Mouse (Mus musculus) right cerebral cortex, adult 18-20 months (tissue): ENCODE measurements at regions not wholly inside any gene's neighbourhood (a gene's known extent, or its start where the extent isn't known, plus 50 kb on each side); places are given as distances from the start of the nearest gene placed in this dataset.

ENCODE experiments used
- DNase-seq: peaks from one replicate; pipeline ENCODE4 v3.0.0; 2022; ENCODE audit warnings: mixed read lengths

DNA sequence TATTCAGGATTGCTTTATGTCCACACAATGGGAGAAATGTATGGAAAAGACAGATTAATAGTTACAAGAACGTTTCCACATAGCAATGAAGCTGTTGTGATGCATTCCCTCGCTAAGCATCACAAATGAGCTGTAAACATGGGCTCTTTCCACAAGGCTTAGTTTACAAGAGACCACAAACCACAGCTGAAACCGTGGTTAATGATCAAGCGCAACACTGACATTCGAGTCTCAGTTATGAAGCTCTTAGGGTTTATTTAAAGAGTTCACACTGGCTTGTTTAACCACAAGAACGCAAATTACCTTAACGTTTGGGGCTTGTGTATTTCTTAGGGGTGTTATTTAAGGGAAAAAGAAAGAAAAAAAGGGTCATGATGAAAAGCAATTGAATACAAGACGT is 727.3 kb upstream of the Frg1 start:
- no peak for DNase-seq

DNA sequence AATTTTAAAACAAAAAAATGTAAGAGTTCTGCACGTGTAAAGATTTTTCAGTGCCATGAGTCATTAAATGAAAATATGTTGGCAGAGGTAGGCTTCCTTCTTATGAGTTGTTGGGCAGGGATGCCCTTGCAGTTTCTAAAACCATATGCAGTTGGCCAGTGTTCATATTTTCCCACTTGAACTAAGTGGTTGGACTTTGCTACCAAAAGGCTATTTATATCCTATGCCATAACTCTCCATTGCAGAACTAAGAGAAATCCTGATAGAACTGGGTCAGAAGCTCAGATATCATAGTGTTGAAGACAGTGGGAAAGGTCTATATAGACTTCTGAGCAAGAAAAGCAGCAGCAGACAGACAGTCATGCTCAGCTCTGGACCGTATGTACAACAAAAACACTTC is 690.7 kb upstream of the Frg1 start:
- no peak for DNase-seq

DNA sequence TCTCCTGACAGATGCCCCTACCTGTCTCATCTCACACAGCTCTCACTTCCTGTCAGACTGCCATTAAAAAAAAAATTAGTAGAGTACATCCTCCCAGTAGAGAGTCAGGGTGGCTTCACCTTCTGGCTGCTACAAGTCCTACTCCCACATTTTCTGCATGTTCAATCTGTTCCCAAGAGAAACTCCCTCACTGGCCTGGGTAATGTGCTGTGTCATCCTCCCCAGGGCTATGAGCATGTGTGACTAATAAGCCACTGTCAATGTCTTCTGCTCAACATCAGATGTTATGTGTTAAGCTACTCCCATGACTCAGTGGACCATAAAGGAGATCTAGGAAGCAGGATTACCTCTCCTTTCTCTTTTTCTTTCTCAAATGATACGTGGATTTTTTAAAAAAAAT is 652.4 kb upstream of the Frg1 start:
- DNase-seq = peak; percentile 3

DNA sequence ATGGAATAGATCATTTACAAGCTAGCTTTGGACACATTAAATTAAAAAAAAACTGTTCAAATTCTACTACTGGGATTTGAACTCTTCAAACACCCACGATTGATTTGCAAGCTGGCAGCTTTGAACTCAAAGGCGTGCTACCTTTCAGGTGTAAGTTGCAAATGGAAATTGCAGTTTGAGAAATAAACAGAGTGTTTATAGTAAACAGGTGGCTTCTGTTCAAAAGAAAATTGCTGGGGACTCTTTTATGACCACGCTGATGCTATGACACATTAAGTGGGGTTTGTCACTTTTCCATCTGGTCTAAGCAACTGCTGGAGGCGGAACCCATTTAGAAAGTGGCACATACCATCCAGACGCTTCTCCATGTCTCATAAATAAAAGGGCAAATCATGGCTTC is 626.7 kb upstream of the Frg1 start:
- DNase-seq = no peak

DNA sequence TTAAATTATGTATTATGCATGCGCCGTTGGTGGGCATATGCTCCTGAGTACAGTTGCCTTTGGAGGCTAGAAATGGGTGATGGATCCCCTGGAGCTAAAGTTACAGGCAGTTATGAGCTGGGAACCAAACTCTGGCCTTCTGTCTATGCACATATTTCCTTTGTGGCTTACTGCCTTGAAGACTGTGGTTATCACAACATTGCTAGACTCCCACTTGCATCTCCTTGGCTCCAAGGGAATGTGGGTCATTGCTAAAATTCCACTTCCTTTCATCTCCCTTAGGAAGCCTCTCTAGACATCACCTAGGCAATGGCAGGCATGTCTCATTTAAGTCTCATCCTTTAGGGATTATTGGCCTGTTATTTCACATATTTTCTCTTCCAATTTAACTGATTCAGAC is 622.4 kb upstream of the Frg1 start:
- peak; percentile 12 for DNase-seq

DNA sequence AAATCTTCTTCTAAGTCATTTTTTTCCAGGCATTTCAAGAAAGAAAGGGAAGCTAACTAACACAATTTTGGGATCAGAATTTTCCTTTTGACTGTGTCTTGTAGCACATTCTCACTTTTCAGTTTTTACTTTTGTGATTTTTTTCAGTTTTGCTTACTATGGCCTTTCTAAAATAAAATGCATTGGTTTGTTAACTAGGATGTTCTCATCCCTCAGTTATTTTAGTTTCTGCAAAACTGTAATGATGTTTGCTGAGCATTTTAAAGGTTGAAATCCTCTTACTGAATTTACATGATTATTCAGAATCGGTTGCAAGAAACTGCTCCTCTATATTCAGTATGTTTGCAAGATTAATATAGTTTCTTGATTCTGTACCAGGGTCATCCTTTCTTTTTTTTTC is 610.1 kb upstream of the Frg1 start:
- DNase-seq = no peak

DNA sequence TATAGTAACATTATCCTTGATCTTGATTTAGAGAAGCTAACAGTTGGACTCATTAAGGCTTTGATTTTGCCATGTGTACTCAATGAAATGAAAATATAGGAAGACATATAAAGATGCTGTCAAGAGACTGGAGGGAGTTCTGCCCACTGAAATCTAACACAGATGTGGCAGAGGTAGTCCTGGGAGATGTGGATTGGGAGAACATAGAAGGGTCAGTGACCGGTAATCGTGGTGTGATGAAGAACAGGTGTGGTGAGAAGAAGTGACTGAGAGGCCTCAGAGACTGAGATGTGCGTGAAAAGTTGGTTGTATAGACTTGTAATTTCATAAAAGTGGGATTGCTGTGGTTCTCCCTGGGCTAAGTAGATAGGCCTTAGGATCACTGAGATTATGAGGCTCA is 600.9 kb upstream of the Frg1 start:
- DNase-seq = no peak

DNA sequence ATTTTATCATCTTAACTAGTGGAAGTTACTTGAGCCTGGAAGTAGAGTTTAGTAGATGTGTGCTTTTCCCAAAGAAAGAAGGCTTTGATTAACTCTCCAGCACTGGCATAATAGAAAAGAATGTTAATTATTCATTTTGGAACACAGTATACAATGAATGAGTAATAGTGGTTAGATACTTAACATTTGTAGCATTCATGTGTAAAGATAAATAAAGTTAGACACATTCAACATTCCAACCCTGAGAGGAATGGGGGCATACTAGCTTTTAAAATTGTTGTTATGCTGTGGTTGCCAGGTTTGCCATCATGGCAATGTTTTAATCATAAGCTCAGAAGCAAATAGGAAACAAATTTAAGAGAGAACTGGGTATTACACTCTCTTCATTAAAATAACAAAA is 586.3 kb upstream of the Frg1 start:
- DNase-seq = no peak

DNA sequence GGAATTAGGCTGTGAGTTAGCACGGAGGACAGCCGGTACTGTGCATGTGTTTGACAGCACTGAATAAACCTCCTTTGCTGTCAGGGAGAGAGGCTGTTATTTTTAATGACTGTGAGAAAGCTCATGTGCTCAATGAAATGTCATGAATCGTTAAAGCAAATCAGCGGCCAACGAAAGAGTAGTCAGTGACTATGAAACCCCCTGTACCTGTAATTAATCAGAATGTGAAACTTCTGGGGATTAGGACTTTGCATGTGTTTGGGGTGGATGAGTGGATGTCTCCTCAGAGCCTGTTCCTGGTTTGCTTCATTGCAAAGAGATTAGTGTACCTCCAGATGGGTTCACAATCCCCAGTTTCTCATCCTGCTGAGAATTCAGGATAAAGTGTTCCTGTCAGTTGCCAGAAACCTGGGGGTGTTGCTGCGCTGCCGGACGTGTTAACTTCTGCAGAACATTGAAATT is 572.2 kb upstream of the Frg1 start:
- peak; percentile 79 for DNase-seq

DNA sequence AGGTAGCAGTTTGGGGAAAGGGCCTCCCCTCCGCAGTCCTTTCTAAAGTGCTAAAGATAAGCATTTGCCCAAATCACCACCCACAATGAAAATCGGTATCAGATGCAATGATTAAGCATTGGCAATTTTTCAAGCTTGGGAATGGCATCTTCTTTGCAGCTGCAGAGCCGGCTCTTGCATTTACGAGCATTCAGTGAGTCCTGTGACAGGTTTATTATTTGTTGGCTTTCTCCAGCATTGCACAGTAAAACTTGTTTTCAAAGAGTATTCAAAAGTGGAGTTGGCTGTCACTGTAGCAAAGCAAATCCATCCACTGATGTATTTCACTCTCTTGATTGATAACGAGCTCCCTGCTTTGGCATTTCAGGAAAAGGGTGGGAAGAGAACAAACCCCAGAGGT is 571.3 kb upstream of the Frg1 start:
- no peak for DNase-seq

DNA sequence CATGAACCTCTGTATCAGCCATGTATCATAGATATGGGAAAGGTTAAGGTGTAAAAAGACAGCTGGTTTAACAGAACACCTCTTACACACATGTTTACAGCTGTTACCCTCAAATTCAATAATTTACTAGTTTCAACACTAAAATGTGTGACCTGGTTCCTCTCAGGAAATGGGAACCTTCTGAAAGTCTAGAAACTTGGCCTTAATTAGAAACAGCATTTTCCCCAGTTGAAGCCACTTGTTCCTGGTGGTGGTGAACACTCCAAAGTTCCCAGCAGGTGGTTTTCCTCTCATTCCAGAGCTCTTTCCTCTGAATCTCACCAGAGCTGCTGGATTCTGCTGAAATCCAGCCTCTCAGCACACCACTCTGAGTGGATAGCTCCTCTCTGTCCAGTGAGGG is 570.5 kb upstream of the Frg1 start:
- no peak for DNase-seq

DNA sequence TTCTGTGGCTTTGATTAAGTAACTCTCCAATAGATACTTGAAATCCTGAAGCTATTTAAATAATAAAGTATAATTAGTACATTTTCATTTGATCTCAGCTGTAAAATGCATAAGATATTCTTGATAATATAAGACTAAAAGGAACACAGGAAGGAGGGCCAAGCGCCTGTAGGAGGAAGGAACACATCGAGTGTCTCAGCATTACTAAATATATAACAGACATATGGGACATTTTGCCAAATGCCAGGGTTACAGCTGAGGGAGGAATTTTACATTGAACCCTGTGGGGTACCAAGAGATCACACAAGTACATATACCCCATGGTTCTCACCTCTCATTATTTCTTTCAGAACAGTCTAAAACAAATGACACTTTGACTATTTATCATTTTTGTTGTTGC is 555.5 kb upstream of the Frg1 start:
- peak; percentile 35 for DNase-seq

DNA sequence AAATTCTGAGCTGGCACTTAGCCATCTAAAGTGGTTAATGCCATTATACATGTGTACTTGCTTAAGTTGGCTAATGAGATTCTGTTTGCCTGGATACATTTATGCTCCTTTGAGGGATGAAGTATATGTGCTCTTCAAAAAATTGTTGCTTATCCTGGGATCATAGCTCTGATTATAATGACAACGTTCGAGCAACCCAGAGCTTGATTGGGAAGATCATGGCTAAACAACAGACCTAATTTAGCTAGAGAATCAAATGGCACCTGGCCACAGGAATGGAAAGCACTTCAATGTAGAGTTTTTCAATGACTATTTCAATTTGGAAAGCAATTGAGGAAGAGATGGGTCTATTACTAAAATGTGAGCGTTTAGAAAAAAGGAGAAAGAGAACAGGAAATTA is 553.7 kb upstream of the Frg1 start:
- no peak for DNase-seq

DNA sequence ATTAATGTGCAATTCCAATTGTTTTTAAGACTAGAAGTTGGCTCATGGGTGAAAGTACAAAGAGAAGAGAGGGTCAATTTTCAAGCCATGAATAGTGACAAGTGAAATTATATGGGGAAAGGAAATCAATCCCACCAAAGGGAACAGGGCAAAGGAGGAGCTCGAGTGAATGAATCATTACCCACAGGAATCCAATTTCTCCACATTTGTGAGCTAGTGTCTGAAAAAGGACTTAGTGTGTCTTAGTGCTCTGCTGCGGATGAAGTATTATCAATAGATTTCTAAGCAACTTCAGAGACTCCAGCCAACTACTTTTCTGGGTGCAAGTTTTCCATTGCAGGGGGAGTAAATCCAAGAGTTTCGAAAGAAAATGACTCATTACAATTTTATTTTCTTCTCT is 552.5 kb upstream of the Frg1 start:
- DNase-seq = no peak

DNA sequence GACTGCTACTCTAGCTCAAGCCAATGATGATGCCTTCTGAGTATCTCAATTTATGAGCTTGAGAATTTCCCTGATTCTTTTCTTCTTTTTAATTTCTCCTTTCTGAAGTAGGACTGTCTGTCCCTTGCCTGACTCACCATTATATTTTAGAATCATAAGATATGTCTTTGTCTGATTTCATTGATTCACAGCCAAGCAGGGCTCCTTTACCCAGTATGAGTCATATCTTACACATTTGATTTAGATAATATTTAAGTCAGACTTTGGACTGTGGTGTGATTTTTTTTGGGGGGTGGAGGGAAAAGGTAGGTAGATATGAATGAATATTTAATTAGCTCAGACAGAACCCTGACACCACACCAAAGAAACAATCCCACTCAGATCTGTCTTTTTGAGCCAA is 547.2 kb upstream of the Frg1 start:
- peak; percentile 41 for DNase-seq

DNA sequence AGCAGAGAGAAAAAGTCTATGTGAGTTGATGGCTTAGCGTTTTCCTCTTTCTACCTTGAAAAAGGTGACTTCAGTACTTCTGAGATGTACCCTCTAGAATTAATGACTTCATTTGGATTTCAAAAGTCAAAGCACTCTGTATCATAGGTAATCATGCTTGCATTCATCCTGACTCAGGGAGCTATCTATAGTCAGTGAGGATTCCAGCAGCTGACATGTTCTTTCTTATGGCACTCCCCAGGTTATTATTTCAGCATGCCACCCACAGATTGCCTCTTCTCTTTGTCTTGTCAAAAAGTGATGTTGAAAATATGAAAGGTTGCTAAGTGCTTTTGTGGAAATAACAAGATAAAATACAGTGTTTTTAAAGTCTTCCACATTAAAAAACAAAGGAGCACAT is 540.0 kb upstream of the Frg1 start:
- DNase-seq = peak; percentile 19

DNA sequence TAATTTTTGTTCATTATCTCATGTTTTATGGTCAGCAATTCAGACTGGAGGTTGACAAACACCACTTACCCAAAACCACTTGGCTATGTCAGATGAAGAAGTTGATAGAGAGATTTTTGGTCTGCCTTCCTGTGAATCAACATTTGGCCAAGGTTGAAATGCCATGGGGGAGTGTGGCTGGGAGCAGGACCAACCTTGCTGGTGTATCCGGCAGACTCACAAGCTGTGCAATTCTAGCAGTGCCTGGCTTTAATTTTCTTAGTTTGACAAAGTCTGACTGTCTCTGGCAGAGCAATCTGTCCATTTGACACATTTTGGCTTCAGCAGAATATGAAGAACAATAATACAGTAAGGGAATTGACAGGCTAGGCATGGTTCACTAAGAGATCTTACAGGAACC is 533.9 kb upstream of the Frg1 start:
- DNase-seq = no peak

DNA sequence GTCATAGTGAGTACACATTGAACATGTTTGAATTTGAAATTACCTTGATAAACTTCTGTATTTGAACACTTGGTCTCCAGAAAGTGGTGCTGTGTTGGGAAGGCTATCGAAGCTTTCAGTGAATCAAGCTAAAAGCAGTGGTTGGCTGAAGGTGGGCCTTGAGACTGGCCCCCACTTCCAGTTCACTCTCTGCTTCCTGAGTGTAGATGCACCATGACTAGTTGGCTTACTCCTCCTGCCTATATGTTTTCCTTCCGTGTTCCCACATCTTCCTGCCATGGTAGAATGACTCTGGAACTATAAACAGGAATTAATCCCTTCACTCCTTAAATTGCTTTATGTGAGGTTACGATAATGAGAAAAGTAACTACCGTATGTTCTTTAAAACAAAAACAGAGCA is 522.4 kb upstream of the Frg1 start:
- no peak for DNase-seq

DNA sequence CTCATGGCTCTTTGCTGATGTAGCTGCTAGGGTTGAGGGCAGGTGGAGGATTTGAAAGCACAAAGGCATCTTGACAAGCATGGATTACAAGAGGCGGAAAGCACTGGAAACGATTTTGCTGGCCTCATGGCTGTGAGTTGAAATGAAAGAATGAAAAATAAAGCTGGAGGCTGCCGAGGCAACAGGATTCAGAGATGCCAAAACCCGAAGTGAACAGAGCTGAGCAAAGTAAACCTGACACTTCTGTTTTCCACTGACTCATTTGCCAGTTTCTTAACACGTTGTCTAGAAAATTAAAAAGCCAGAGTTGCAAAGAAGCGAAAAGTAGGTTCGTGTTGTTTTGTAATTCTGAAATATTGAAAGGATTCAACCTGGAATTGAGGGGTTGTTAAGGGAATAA is 504.2 kb upstream of the Frg1 start:
- peak; percentile 28 for DNase-seq

DNA sequence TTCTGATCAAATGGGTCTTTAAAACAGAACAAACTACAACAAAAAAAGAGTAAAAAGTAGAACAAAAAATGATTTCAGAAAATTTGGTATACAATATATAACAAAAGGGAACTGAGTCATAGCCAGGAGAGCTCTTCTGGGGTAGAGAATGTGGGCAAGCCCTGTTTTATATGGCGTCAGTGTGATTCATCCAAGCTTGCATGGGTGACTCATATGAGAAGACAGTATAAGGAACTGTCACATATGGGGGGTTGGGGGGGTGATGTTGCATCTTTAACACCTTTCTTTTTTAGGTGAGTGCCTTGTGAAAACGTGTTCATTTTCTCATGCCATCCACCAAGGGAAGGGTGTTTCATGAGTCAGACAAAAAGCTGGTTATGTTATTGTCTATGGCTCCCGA is 503.7 kb upstream of the Frg1 start:
- peak; percentile 49 for DNase-seq

DNA sequence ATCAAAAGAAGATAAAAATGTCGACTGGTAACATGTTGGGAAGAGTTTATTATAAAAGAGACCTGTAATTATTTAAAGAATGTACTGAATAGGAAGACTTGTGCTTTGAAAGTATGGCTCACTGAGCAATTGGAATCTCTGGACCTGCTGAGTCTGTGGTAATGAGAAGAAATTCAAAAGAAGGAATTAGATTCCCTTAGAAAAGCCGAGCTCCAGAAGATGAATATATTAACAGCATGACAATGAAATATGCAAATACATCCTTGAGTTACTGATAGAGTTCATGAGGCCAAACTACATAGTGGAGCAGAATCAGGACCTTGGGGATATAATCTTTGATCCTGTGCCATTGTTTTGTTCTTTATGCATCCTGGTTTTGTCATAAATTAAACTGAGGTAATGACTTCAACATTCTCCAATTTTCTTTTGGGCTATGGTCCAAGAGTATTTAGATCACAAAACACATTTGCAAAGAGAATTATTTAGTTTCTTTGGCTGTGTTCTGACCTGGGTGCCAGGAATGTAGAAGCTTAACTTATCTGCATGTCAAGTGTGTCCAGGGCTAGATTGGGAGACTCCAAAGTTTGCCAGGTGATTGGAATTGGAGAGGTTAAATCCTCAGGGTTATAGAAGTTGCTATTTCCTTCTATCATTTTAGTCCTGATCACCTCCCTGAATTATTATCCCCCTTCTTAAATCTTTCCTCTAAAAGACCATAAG is 461.3 kb upstream of the Frg1 start:
- DNase-seq = no peak

DNA sequence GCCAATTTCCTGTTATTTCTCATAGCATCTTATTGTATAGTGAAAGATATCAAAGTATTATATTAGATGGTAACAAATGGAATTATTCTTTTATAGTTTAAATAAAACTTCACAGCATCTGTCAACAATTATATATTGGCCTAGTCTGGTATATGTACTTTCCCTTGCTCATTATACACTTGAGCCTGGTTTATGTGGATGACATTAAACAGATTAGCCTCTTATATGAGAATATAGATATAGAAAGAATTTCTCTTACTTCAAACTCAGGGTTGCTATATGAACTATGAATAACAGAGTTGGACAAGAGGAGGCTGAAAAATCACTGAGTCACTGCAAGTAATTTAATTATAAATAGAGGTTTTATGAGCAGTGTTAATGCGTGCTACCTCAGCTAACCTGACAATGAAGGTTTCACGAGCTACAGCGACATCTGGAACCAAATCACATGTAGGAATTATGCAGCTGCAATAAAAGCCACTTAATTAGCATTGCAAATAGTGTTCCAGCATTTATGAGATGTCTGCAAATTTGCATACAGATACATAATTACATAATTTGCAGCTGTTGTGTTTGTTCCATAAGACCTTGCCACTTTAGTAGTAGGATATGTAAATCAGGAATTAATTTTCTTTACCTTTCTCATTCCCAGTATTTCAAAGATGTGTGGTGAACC is 452.9 kb upstream of the Frg1 start:
- DNase-seq = no peak

DNA sequence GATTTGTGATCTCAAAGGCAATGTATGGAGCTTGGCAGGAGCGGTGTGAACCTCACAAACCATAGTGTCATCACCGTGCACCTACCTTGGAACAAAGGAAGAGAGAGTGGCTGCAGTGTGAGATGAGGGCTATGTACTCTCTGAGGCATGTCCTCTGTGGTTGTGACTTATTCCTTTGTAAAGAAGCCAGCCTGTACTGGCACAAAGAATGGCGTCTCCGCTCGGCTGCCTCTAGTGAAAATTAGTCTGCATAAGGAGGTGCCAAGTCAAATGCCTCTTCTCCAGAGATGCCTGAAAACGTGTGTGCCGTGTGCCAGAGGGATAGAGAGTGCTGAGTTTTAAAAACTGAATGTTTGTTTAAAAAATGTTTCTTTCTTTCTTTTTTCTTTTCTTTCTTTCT is 444.0 kb upstream of the Frg1 start:
- no peak for DNase-seq

DNA sequence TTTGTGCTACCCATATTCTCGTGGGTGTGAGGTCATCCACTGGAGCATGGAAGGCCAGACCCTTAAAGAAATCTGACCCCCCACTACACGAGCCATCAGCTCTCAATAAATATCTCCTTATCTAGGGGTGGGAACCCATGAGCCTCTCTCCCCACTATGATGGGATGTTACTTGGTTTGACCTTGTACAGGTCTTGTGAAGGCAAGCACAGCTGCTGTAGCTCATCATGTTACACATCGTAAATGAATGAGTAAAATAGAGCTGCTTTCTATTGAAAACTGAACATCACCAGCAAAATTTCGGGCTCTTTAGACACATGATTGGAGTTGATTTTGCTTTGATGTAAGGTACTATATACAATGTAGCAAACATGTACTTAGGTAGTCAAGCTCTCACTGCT is 414.8 kb upstream of the Frg1 start:
- no peak for DNase-seq

DNA sequence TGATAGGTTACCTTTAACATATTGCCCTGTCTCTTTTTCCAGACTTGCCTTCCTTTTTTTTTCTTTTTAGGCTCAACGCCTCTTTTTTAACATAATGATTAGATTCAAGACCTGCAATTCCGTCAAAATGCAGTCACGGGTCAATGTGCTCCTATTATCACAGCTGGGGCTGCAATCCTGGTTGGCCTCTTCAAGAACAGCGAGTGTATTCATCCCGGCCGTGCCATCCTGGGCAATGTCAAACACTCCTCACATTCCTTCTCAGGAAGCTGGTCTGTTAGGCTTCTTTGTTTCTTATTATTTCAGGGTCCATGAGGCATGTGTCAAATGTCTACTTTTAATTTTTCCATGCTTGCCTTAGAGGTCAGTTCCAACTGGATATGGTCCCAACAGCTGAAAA is 413.5 kb upstream of the Frg1 start:
- no peak for DNase-seq
